Mouse (Mus musculus) CH12.LX (cell line): ENCODE data around the gene Asb14.

Source experiments
- CTCF ChIP-seq, 2 experiments: IDR thresholded peaks in 1 of 2; conservative IDR thresholded peaks in 1 of 2; 2 replicates each; pipeline ENCODE4 v1.5.1; 2011 to 2012; ENCODE audit warnings: low read depth in 2 of 2, low read length in 2 of 2, improper control_type of control experiment in 1 of 2, inconsistent platforms in 1 of 2, mild to moderate bottlenecking in 1 of 2, moderate library complexity in 1 of 2
- GABPA ChIP-seq: IDR thresholded peaks from 2 replicates; pipeline ENCODE4 v1.6.1; 2012; ENCODE audit warnings: low read depth, low read length, improper control_type of control experiment, inconsistent platforms; ENCODE audit not compliant: insufficient replicate concordance
- HCFC1 ChIP-seq: IDR thresholded peaks from 2 replicates; pipeline ENCODE4 v1.6.1; 2012; ENCODE audit warnings: low read depth, mild to moderate bottlenecking, inconsistent platforms, low read length, improper control_type of control experiment
- MAX ChIP-seq: IDR thresholded peaks from 2 replicates; pipeline ENCODE4 v1.6.1; 2011; ENCODE audit warnings: low read length, improper control_type of control experiment
- MEF2A ChIP-seq: IDR thresholded peaks from 2 replicates; pipeline ENCODE4 v1.6.1; 2014; ENCODE audit warnings: low read depth, mild to moderate bottlenecking, inconsistent platforms, low read length, improper control_type of control experiment, borderline replicate concordance
- POLR2A ChIP-seq: IDR thresholded peaks from 2 replicates; pipeline ENCODE4 v1.6.1; 2011; ENCODE audit warnings: low read depth, mild to moderate bottlenecking, improper control_type of control experiment, low read length
- SIN3A ChIP-seq: IDR thresholded peaks from 2 replicates; pipeline ENCODE4 v1.6.1; 2012; ENCODE audit warnings: low read length, improper control_type of control experiment, inconsistent platforms
- SMC3 ChIP-seq: IDR thresholded peaks from 2 replicates; pipeline ENCODE4 v1.6.1; 2011; ENCODE audit warnings: low read depth, low read length, improper control_type of control experiment

GRCm38 (mm10) chr14:26919310-26919709 lies 25.0 kb downstream of the Asb14 start:
- no peak for TF ChIP-seq SMC3
- TF ChIP-seq CTCF (conservative IDR thresholded peaks at IDR 0.05 in 1 of 2, IDR thresholded peaks at IDR 0.05 in 1 of 2; ENCODE audit: low read depth in 2 of 2, low read length in 2 of 2) = no peak
- TF ChIP-seq HCFC1 = no peak
- TF ChIP-seq MAX = no peak
- TF ChIP-seq GABPA = no peak
- TF ChIP-seq POLR2A = no peak
- TF ChIP-seq SIN3A = no peak
- TF ChIP-seq MEF2A = no peak
